Mouse (Mus musculus) layer of hippocampus, adult 2 months (tissue): Measurements from ENCODE around the gene Cyp20a1. TPM values are rescaled to one million over a fixed set of nuclear protein-coding genes. Genes with fewer than 3 reads are reported as not detected.

Experiments
- DNase-seq, 2 experiments: peaks; one replicate each; pipeline ENCODE4 v3.0.0; 2022; ENCODE audit warnings: low spot score in 2 of 2
- H3K27ac ChIP-seq: fragments of 200-600 bp; 2 replicates; pipeline ENCODE4 v1.8.1; 2022
- H3K4me3 ChIP-seq: fragments of 200-600 bp; 2 replicates; pipeline ENCODE4 v1.8.1; 2022; ENCODE audit warnings: mild to moderate bottlenecking
- CTCF ChIP-seq: fragments of 200-600 bp; conservative IDR thresholded peaks from 2 replicates; pipeline ENCODE4 v1.8.1; 2022; ENCODE audit warnings: antibody characterized with exemption, mild to moderate bottlenecking, moderate library complexity
- total RNA-seq, 2 experiments: library from RNA; stranded (reverse); gene quantifications; 2 replicates each; pipeline ENCODE4 v1.2.3; 2021

Gene Cyp20a1
- total RNA-seq, 2 experiments from 2014 or later: 10.9 to 11.4 TPM

- peak; percentile 49 to 56 for DNase-seq
- Histone ChIP-seq H3K27ac (peak overlapping the region; percentile 98), H3K4me3 (peak overlapping the region; percentile 78)
- no peak for TF ChIP-seq CTCF
Measured at GRCm38 (mm10) chr1:60409928-60410817, 67.0 kb downstream of the Cyp20a1 start.

GRCm38 (mm10) chr1:60416724-60417123 lies 73.6 kb downstream of the Cyp20a1 start:
- no peak for DNase-seq
- Histone ChIP-seq H3K4me3 (no peak overlapping the region), H3K27ac (0 out of 2 replicates have a peak overlapping the region, but pooled peaks have one; percentile 32)
- TF ChIP-seq CTCF: no peak

GRCm38 (mm10) chr1:60423882-60424281 lies 80.8 kb downstream of the Cyp20a1 start:
- H3K27ac ChIP-seq: no peak overlapping the region
- no peak overlapping the region for H3K4me3 ChIP-seq
- no peak for DNase-seq

GRCm38 (mm10) chr1:60428341-60428740 lies 85.2 kb downstream of the Cyp20a1 start:
- DNase-seq: no peak
- TF ChIP-seq CTCF: no peak
- Histone ChIP-seq H3K4me3 (no peak overlapping the region), H3K27ac (no peak overlapping the region)

More at GRCm38 (mm10) chr1:60423882-60424281, 80.8 kb downstream of the Cyp20a1 start:
- peak; percentile 68 for TF ChIP-seq CTCF

- peak; percentile 84 for TF ChIP-seq CTCF
- no peak for DNase-seq
- Histone ChIP-seq H3K27ac (no peak overlapping the region), H3K4me3 (no peak overlapping the region)
Measured at GRCm38 (mm10) chr1:60428932-60429331, 85.8 kb downstream of the Cyp20a1 start.

- no peak for TF ChIP-seq CTCF
- DNase-seq: no peak
- H3K4me3 ChIP-seq: no peak overlapping the region
- H3K27ac ChIP-seq: no peak overlapping the region
Measured at GRCm38 (mm10) chr1:60431531-60431930, 88.4 kb downstream of the Cyp20a1 start.

GRCm38 (mm10) chr1:60432497-60432896 lies 89.4 kb downstream of the Cyp20a1 start:
- TF ChIP-seq CTCF: no peak
- H3K27ac ChIP-seq: no peak overlapping the region
- no peak for DNase-seq
- no peak overlapping the region for H3K4me3 ChIP-seq

Other genes starting within 250 kb of the Cyp20a1 start
- gene Carf, start 245.1 kb upstream of the Cyp20a1 start, total RNA-seq: 10 to 100 TPM; 26.3 to 26.5 TPM
- 10 to 100 TPM; 30.2 to 31.4 TPM for gene Wdr12, start 244.7 kb upstream of the Cyp20a1 start, total RNA-seq
- 10 to 100 TPM; 20.4 to 24.3 TPM for gene Nbeal1, start 162.7 kb upstream of the Cyp20a1 start, total RNA-seq
- 100 to 1,000 TPM; 367 to 372 TPM for gene Abi2, start 66.3 kb downstream of the Cyp20a1 start, total RNA-seq
- gene Raph1, start 223.8 kb downstream of the Cyp20a1 start, total RNA-seq: 10 to 100 TPM; 64.2 to 64.5 TPM